Mouse (Mus musculus): ENCODE measurements around the gene Hist1h2aa. TPM values are rescaled to one million over a fixed set of nuclear protein-coding genes. Genes with fewer than 3 reads are reported as not detected.

Hist1h2aa gene
- not detected for total RNA-seq (2021)
- long read RNA-seq, experiment 1, result 0 reads
- long read RNA-seq, experiment 2, result 0 reads

GRCm38 (mm10) chr13:23934211-23934520, at the start of gene Hist1h2aa:
Gene Hist1h2aa (plus strand): TSS chr13:23934462.
- TF ChIP-seq CTCF (IDR thresholded peaks at IDR 0.05), result no peak
- Histone ChIP-seq H3K27ac (no peak within 1 kb of the TSS), H3K4me3 (no peak within 1 kb of the TSS)
- intact Hi-C loops (cut with DNase I), result no loop called here
- no peak for DNase-seq (ENCODE audit: extremely low spot score in 1 of 2, low spot score in 2 of 2)

GRCm38 (mm10) chr13:23885540-23885939, 48.7 kb upstream of the Hist1h2aa start:
- no peak overlapping the region for H3K27ac ChIP-seq
- intact Hi-C loops (cut with DNase I), result loop anchor here (2.0 kb wide), 1 partner anchor 51 kb away; no protein-coding TSS in a partner anchor
- no peak for DNase-seq (ENCODE audit: extremely low spot score in 1 of 2, low spot score in 2 of 2)
- peak; percentile 47 for TF ChIP-seq CTCF (IDR thresholded peaks at IDR 0.05)
- H3K4me3 ChIP-seq, result no peak overlapping the region

- H3K4me3 ChIP-seq, result no peak overlapping the region
- DNase-seq (ENCODE audit: extremely low spot score in 1 of 2, low spot score in 2 of 2), result no peak
- TF ChIP-seq CTCF (IDR thresholded peaks at IDR 0.05), result no peak
- no peak overlapping the region for H3K27ac ChIP-seq
- intact Hi-C loops (cut with DNase I), result no loop called here
Observed at GRCm38 (mm10) chr13:23887026-23887725, 47.1 kb upstream of the Hist1h2aa start.

- intact Hi-C loops (cut with DNase I), result no loop called here
- Histone ChIP-seq H3K27ac (no peak overlapping the region), H3K4me3 (no peak overlapping the region)
- TF ChIP-seq CTCF (IDR thresholded peaks at IDR 0.05), result no peak
- DNase-seq (ENCODE audit: extremely low spot score in 1 of 2, low spot score in 2 of 2), result no peak
Observed at GRCm38 (mm10) chr13:23889011-23889605, 45.2 kb upstream of the Hist1h2aa start.

- DNase-seq (ENCODE audit: extremely low spot score in 1 of 2, low spot score in 2 of 2), result no peak
- intact Hi-C loops (cut with DNase I), result no loop called here
- no peak for TF ChIP-seq CTCF (IDR thresholded peaks at IDR 0.05)
- Histone ChIP-seq H3K4me3 (no peak overlapping the region), H3K27ac (no peak overlapping the region)
Observed at GRCm38 (mm10) chr13:23892592-23893268, 41.5 kb upstream of the Hist1h2aa start.

DNA sequence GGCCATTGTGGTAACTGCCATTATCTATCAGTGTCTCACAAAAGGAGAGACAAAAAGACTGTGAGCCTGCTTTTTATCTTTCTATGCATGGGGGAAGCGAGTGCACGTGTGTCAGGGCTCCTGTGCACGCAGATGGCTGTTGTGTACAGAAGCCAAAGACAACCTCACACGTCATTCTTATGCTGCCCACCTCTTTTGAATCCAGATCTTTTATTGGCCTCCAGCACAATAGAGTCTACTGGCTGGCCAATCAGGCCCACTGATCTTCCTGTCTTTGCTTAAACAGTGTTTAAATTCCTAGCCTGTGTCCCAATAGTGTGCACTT, 41.0 kb upstream of the Hist1h2aa start:
- Histone ChIP-seq H3K27ac (no peak overlapping the region), H3K4me3 (no peak overlapping the region)
- no peak for TF ChIP-seq CTCF (IDR thresholded peaks at IDR 0.05)
- DNase-seq (ENCODE audit: extremely low spot score in 1 of 2, low spot score in 2 of 2), result no peak
- intact Hi-C loops (cut with DNase I), result no loop called here

DNA sequence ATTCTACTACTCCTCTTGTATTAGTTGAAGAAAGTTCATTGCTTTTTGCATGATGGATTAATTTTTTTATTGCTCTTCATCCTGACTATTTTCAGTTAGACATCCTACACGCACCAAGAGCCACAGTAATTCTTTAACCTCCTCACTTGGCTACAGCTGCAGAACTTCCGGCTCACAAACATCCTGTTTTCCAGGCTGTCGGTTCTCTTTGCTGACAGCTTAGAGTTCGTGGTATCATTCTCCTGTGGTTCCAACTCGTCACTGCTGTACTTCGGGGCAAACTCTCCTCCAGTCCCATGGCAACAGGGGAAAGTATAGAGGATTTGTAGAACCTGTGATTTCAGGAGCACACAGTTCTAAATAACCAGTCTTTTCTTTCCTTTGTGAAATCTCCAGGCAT, 36.0 kb upstream of the Hist1h2aa start:
- no peak for DNase-seq (ENCODE audit: extremely low spot score in 1 of 2, low spot score in 2 of 2)
- intact Hi-C loops (cut with DNase I), result no loop called here
- Histone ChIP-seq H3K27ac (no peak overlapping the region), H3K4me3 (no peak overlapping the region)
- no peak for TF ChIP-seq CTCF (IDR thresholded peaks at IDR 0.05)

- TF ChIP-seq CTCF (IDR thresholded peaks at IDR 0.05), result no peak
- intact Hi-C loops (cut with DNase I), result no loop called here
- no peak for DNase-seq (ENCODE audit: extremely low spot score in 1 of 2, low spot score in 2 of 2)
Observed at GRCm38 (mm10) chr13:23906906-23907305, 27.4 kb upstream of the Hist1h2aa start.

GRCm38 (mm10) chr13:23910121-23910520, 24.1 kb upstream of the Hist1h2aa start:
- Histone ChIP-seq H3K4me3 (no peak overlapping the region), H3K27ac (no peak overlapping the region)
- no peak for TF ChIP-seq CTCF (IDR thresholded peaks at IDR 0.05)
- DNase-seq (ENCODE audit: extremely low spot score in 1 of 2, low spot score in 2 of 2), result no peak
- intact Hi-C loops (cut with DNase I), result no loop called here

More at GRCm38 (mm10) chr13:23906906-23907305, 27.4 kb upstream of the Hist1h2aa start:
- Histone ChIP-seq H3K27ac (no peak overlapping the region), H3K4me3 (no peak overlapping the region)

- intact Hi-C loops (cut with DNase I), result no loop called here
- no peak for DNase-seq (ENCODE audit: extremely low spot score in 1 of 2, low spot score in 2 of 2)
- Histone ChIP-seq H3K4me3 (no peak overlapping the region), H3K27ac (no peak overlapping the region)
- no peak for TF ChIP-seq CTCF (IDR thresholded peaks at IDR 0.05)
Observed at GRCm38 (mm10) chr13:23911335-23911734, 22.9 kb upstream of the Hist1h2aa start.

GRCm38 (mm10) chr13:23913791-23914306, 20.4 kb upstream of the Hist1h2aa start:
- DNase-seq (ENCODE audit: extremely low spot score in 1 of 2, low spot score in 2 of 2), result no peak
- Histone ChIP-seq H3K27ac (no peak overlapping the region), H3K4me3 (no peak overlapping the region)
- intact Hi-C loops (cut with DNase I), result no loop called here
- TF ChIP-seq CTCF (IDR thresholded peaks at IDR 0.05), result no peak

DNA sequence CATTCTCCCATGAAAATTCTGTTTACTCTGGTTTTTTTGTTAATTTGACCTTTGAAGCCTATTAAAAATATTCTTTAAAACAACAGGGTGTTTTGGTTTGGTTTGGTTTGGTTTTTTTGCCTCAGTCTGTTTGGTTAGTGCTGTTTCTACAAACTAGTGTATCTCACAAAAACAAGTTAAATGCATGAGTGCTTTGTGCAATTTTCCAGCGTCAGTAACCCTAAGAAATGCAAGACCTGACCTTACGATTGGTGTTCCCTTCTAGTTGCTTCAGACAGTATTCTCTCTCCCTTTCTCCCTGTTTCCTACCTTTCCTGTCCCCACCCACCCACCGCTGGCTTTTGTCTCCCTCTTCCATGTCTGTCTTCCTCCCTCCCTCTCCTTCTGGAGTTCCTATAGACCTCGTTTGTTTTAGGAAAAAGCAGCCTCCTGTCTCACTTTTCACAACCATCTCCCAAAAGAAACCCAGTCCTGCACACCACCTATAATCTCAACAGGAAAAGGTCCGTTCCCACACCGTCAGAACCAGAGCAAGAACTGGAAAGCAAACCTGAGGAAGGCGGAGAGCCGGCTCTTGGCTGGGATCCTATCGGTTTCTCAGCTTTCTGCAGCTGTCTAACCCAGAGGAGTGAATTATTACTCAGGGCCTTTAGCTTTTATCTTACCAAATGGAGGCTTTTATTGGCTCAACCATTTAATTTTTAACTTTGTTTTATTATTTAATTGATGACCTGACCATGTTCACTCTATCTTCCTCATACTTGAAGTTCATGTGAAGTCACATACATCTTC, 19.7 kb upstream of the Hist1h2aa start, which contains the start of gene Slc17a4:
Slc17a4 (minus strand) TSS at position 634 of the 792 bp plus-strand sequence.
- intact Hi-C loops (cut with DNase I), result no loop called here
- no peak for TF ChIP-seq CTCF (IDR thresholded peaks at IDR 0.05)
- DNase-seq (ENCODE audit: extremely low spot score in 1 of 2, low spot score in 2 of 2), result no peak
- H3K4me3 ChIP-seq, result no peak within 1 kb of the TSS
- H3K27ac ChIP-seq, result no peak within 1 kb of the TSS
